Mouse (Mus musculus): Measurements from ENCODE around the gene Smarcc1.
A peak's percentile ranks its signal among the peaks of the same experiment; 100 is the strongest.
"Not testable (repeated sequence)": the region's sequence is repeated elsewhere in the genome, so short reads cannot be mapped to it uniquely, and the experiment has no call there.

Gene Smarcc1

GRCm38 (mm10) chr9:110132201-110132605, 14.7 kb downstream of the Smarcc1 start:
- DNase-seq, result peak; percentile 80

GRCm38 (mm10) chr9:110132921-110133320, 15.4 kb downstream of the Smarcc1 start:
- no peak for DNase-seq

GRCm38 (mm10) chr9:110134176-110134575, 16.7 kb downstream of the Smarcc1 start:
- DNase-seq, result peak; percentile 24

- DNase-seq, result no peak
Measured at GRCm38 (mm10) chr9:110139119-110139518, 21.6 kb downstream of the Smarcc1 start.

GRCm38 (mm10) chr9:110142097-110142496, 24.6 kb downstream of the Smarcc1 start:
- DNase-seq, result no peak

- DNase-seq, result no peak
Measured at GRCm38 (mm10) chr9:110148598-110148997, 31.1 kb downstream of the Smarcc1 start.

GRCm38 (mm10) chr9:110159036-110159435, 41.5 kb downstream of the Smarcc1 start:
- no peak for DNase-seq

- DNase-seq, result not testable (repeated sequence)
Measured at GRCm38 (mm10) chr9:110160486-110160885, 43.0 kb downstream of the Smarcc1 start.

GRCm38 (mm10) chr9:110162441-110162840, 44.9 kb downstream of the Smarcc1 start:
- DNase-seq, result no peak

- DNase-seq, result no peak
Measured at GRCm38 (mm10) chr9:110163071-110163470, 45.6 kb downstream of the Smarcc1 start.

- DNase-seq, result no peak
Measured at GRCm38 (mm10) chr9:110170858-110171257, 53.4 kb downstream of the Smarcc1 start.

GRCm38 (mm10) chr9:110199870-110200269, 82.4 kb downstream of the Smarcc1 start:
- DNase-seq, result no peak

- no peak for DNase-seq
Measured at GRCm38 (mm10) chr9:110205526-110206404, 88.3 kb downstream of the Smarcc1 start.

GRCm38 (mm10) chr9:110206437-110206836, 88.9 kb downstream of the Smarcc1 start:
- DNase-seq, result no peak

- DNase-seq, result no peak
Measured at GRCm38 (mm10) chr9:110208265-110208664, 90.8 kb downstream of the Smarcc1 start.

- no peak for DNase-seq
Measured at GRCm38 (mm10) chr9:110208967-110209366, 91.5 kb downstream of the Smarcc1 start.

- DNase-seq, result no peak
Measured at GRCm38 (mm10) chr9:110224273-110224672, 106.8 kb downstream of the Smarcc1 start.

GRCm38 (mm10) chr9:110226191-110226590, 108.7 kb downstream of the Smarcc1 start:
- no peak for DNase-seq

- no peak for DNase-seq
Measured at GRCm38 (mm10) chr9:110228671-110229070, 111.2 kb downstream of the Smarcc1 start.

GRCm38 (mm10) chr9:110229112-110229511, 111.6 kb downstream of the Smarcc1 start:
- DNase-seq, result no peak

GRCm38 (mm10) chr9:110229566-110230248, 112.2 kb downstream of the Smarcc1 start:
- no peak for DNase-seq

- DNase-seq, result no peak
Measured at GRCm38 (mm10) chr9:110230395-110231071, 113.0 kb downstream of the Smarcc1 start.

GRCm38 (mm10) chr9:110234962-110235361, 117.5 kb downstream of the Smarcc1 start:
- no peak for DNase-seq
